Mouse (Mus musculus) WW6 (cell line): ENCODE measurements around the gene Spata48.
A peak's percentile ranks its signal among the peaks of the same experiment; 100 is the strongest.

Experiments
- DNase-seq: peaks from one replicate; pipeline ENCODE4 v3.0.0-alpha.2; 2013; ENCODE audit warnings: low read depth, low spot score

The Spata48 gene

GRCm38 (mm10) chr11:11461635-11462560 is at the start of gene Spata48, which contains the start of gene Zpbp:
Gene Spata48 (plus strand): TSS chr11:11462094.
Gene Zpbp (minus strand): TSS chr11:11462408.
- DNase-seq, result peak; percentile 83

GRCm38 (mm10) chr11:11414188-11414587 is 47.7 kb upstream of the Spata48 start:
- no peak for DNase-seq

- no peak for DNase-seq
These were observed 44.5 kb upstream of the Spata48 start for GRCm38 (mm10) chr11:11417356-11417755.

- DNase-seq, result no peak
These were observed 6.9 kb upstream of the Spata48 start for GRCm38 (mm10) chr11:11455037-11455436.

- DNase-seq, result no peak
These were observed 632 bp downstream of the Spata48 start for GRCm38 (mm10) chr11:11462561-11462890.

GRCm38 (mm10) chr11:11468924-11469323 is 7.0 kb downstream of the Spata48 start:
- no peak for DNase-seq

- DNase-seq, result no peak
These were observed 22.5 kb downstream of the Spata48 start for GRCm38 (mm10) chr11:11484378-11484777.

GRCm38 (mm10) chr11:11492044-11492443 is 30.1 kb downstream of the Spata48 start:
- DNase-seq, result peak; percentile 31

GRCm38 (mm10) chr11:11495697-11496096 is 33.8 kb downstream of the Spata48 start:
- DNase-seq, result no peak

- no peak for DNase-seq
These were observed 38.0 kb downstream of the Spata48 start for GRCm38 (mm10) chr11:11499944-11500343.

- no peak for DNase-seq
These were observed 44.3 kb downstream of the Spata48 start for GRCm38 (mm10) chr11:11506187-11506586.

- DNase-seq, result no peak
These were observed 47.5 kb downstream of the Spata48 start for GRCm38 (mm10) chr11:11509413-11509812.

GRCm38 (mm10) chr11:11512056-11512455 is 50.2 kb downstream of the Spata48 start:
- DNase-seq, result no peak

GRCm38 (mm10) chr11:11513008-11513799 is 51.3 kb downstream of the Spata48 start:
- DNase-seq, result no peak

GRCm38 (mm10) chr11:11514920-11515319 is 53.0 kb downstream of the Spata48 start:
- no peak for DNase-seq

GRCm38 (mm10) chr11:11517781-11518435 is 56.0 kb downstream of the Spata48 start:
- no peak for DNase-seq

GRCm38 (mm10) chr11:11519255-11520243 is 57.7 kb downstream of the Spata48 start:
- DNase-seq, result no peak

GRCm38 (mm10) chr11:11521908-11522441 is 60.1 kb downstream of the Spata48 start:
- no peak for DNase-seq

GRCm38 (mm10) chr11:11528760-11529159 is 66.9 kb downstream of the Spata48 start:
- DNase-seq, result no peak

GRCm38 (mm10) chr11:11529165-11529564 is 67.3 kb downstream of the Spata48 start:
- DNase-seq, result no peak
